Mouse (Mus musculus) kidney, adult 2 months (tissue): Measurements from ENCODE around the gene Nans.

ENCODE experiments used
- CTCF ChIP-seq: fragments of 200-500 bp; conservative IDR thresholded peaks from 2 replicates; pipeline ENCODE4 v1.5.1; 2011; ENCODE audit warnings: low read depth, mild to moderate bottlenecking, control low read depth, low read length, moderate library complexity, mixed read lengths; ENCODE audit not compliant: insufficient read depth, insufficient read length
- POLR2A ChIP-seq: fragments of 200-500 bp; IDR thresholded peaks from one replicate; pipeline ENCODE4 v1.6.1; 2011; ENCODE audit warnings: low read depth, low read length, control low read depth

DNA sequence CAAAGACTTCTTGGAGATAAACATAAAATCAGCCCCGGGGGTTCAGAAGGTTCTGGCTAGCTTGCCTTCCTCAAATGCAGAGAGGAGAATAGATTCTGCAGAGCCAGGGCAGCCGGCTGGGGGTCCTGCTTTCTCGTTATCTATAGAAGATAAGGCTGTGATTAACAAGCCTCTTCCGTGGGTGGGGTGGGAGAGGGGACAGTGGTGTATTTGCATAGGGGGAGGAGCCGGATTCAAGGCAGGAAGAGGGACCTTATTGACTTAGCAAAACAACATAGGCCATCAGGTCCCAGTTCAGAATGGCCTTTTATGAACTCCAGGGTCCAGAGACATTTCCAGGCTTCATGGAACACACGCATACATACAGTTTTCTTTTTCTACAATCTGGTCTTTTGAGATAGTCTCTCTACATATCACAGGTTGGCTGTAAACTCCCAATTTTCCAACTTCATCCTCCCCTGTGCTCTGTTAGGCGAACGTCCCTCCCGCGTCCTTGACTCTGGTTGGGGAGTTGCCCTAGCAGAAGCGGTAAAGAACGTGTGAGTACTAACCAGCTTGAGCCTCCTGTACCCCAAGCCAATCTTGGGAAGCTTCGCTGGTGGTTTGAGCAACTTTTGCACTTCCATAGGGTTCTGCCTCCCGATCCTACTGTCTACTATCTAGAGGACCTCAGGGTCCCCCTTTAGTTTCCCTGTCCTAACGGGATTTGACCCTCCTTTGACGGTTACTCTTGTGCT lies 46.2 kb downstream of the Nans start:
- TF ChIP-seq CTCF (no peak), POLR2A (no peak)
